Mouse (Mus musculus): Measurements from ENCODE around the gene Sema3g.

Sema3g gene

GRCm38 (mm10) chr14:31217666-31218065 is at the start of gene Sema3g:
Sema3g (plus strand) TSS chr14:31217860.
- no peak for DNase-seq (ENCODE audit: low spot score)

GRCm38 (mm10) chr14:31168425-31168824 is 49.2 kb upstream of the Sema3g start, which contains the start of gene Stab1:
Stab1 (minus strand) TSS chr14:31168641.
- DNase-seq (ENCODE audit: low spot score), result no peak

- no peak for DNase-seq (ENCODE audit: low spot score)
Measured at GRCm38 (mm10) chr14:31169508-31169907, 48.2 kb upstream of the Sema3g start.

GRCm38 (mm10) chr14:31170963-31171362 is 46.7 kb upstream of the Sema3g start:
- DNase-seq (ENCODE audit: low spot score), result no peak

GRCm38 (mm10) chr14:31171386-31171785 is 46.3 kb upstream of the Sema3g start:
- DNase-seq (ENCODE audit: low spot score), result no peak

GRCm38 (mm10) chr14:31171821-31172220 is 45.8 kb upstream of the Sema3g start:
- no peak for DNase-seq (ENCODE audit: low spot score)

GRCm38 (mm10) chr14:31172781-31173455 is 44.7 kb upstream of the Sema3g start:
- no peak for DNase-seq (ENCODE audit: low spot score)

GRCm38 (mm10) chr14:31173537-31173936 is 44.1 kb upstream of the Sema3g start:
- no peak for DNase-seq (ENCODE audit: low spot score)

GRCm38 (mm10) chr14:31177287-31177686 is 40.4 kb upstream of the Sema3g start:
- no peak for DNase-seq (ENCODE audit: low spot score)

GRCm38 (mm10) chr14:31177715-31178114 is 39.9 kb upstream of the Sema3g start:
- DNase-seq (ENCODE audit: low spot score), result no peak

GRCm38 (mm10) chr14:31179677-31180365 is 37.8 kb upstream of the Sema3g start:
- no peak for DNase-seq (ENCODE audit: low spot score)

- DNase-seq (ENCODE audit: low spot score), result no peak
Measured at GRCm38 (mm10) chr14:31181512-31181911, 36.1 kb upstream of the Sema3g start.

GRCm38 (mm10) chr14:31182786-31183290 is 34.8 kb upstream of the Sema3g start:
- DNase-seq (ENCODE audit: low spot score), result no peak

- DNase-seq (ENCODE audit: low spot score), result no peak
Measured at GRCm38 (mm10) chr14:31183541-31183940, 34.1 kb upstream of the Sema3g start.

- DNase-seq (ENCODE audit: low spot score), result no peak
Measured at GRCm38 (mm10) chr14:31184195-31184594, 33.5 kb upstream of the Sema3g start.

GRCm38 (mm10) chr14:31186656-31187055 is 31.0 kb upstream of the Sema3g start:
- no peak for DNase-seq (ENCODE audit: low spot score)

- DNase-seq (ENCODE audit: low spot score), result no peak
Measured at GRCm38 (mm10) chr14:31188771-31189181, 28.9 kb upstream of the Sema3g start.

GRCm38 (mm10) chr14:31189348-31189747 is 28.3 kb upstream of the Sema3g start:
- DNase-seq (ENCODE audit: low spot score), result no peak

GRCm38 (mm10) chr14:31191936-31192335 is 25.7 kb upstream of the Sema3g start:
- no peak for DNase-seq (ENCODE audit: low spot score)

- DNase-seq (ENCODE audit: low spot score), result no peak
Measured at GRCm38 (mm10) chr14:31193791-31194190, 23.9 kb upstream of the Sema3g start.

GRCm38 (mm10) chr14:31194441-31194840 is 23.2 kb upstream of the Sema3g start:
- no peak for DNase-seq (ENCODE audit: low spot score)

- peak; percentile 39 for DNase-seq (ENCODE audit: low spot score)
Measured at GRCm38 (mm10) chr14:31194891-31195513, 22.7 kb upstream of the Sema3g start.

GRCm38 (mm10) chr14:31195521-31195920 is 22.1 kb upstream of the Sema3g start:
- no peak for DNase-seq (ENCODE audit: low spot score)
